Mouse (Mus musculus) gastrocnemius, postnatal 36 days (tissue): ENCODE measurements around the gene Slc6a4. TPM values are rescaled to one million over a fixed set of nuclear protein-coding genes. Genes with fewer than 3 reads are reported as not detected.
"Not testable (repeated sequence)": the region's sequence is repeated elsewhere in the genome, so short reads cannot be mapped to it uniquely, and the experiment has no call there.

Experiments used
- DNase-seq, 2 experiments: peaks; one replicate each; pipeline ENCODE4 v3.0.0; 2022
- intact Hi-C: fragments of 180-260 bp; cut with DNase I; formaldehyde crosslinking; loops from one replicate; pipeline ENCODE4 v1.15.1; 2025
- total RNA-seq, 2 experiments: library from RNA; stranded (reverse); gene quantifications; 2 replicates each; pipeline ENCODE4 v1.2.3; 2021

The Slc6a4 gene
- total RNA-seq, 2 experiments from 2014 or later: 0.15 to 0.31 TPM

GRCm38 (mm10) chr11:77010762-77011475, 12.5 kb downstream of the Slc6a4 start:
- no peak for DNase-seq
- intact Hi-C loops: no loop called here

GRCm38 (mm10) chr11:77018046-77018445, 19.6 kb downstream of the Slc6a4 start:
- intact Hi-C loops: no loop called here
- no peak for DNase-seq

DNA sequence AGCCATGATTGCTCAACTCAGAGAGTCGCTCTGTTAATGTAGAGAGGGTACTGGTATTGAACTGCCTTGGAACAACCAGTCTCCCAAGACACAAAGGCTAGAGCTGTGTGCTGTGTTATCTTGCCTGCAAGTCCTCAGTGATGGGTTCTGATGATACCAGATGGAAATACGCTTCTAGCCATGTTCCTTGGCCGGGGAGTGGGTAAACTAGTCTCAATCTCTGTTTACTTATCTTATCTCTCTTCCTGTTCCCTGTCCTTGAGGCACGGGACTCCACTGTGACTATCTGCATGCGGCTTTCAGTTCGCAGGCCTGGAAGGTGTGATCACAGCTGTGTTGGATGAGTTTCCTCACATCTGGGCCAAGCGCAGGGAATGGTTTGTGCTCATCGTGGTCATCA, 21.1 kb downstream of the Slc6a4 start:
- DNase-seq: no peak
- intact Hi-C loops: no loop called here

GRCm38 (mm10) chr11:77021749-77022396, 23.5 kb downstream of the Slc6a4 start:
- DNase-seq: no peak
- intact Hi-C loops: no loop called here

DNA sequence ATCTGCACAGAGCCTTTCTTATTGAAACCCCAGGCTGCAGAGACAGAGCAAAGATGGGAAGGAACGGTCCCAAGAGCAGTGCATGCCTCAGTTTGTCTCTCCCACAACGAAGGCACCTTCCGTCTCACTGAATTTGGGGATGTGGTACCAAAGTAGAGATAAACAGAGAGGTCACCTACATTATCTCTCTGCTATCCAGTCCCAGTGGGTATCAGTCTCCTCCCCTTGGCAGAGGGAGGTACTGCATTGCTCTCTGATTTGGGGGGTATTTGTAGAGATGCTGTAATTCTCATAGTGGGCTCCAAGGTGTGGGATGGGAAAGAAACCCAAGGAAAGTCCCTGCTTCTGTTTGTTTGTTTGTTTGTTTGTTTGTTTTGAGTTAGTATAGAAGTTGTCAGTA, 28.2 kb downstream of the Slc6a4 start:
- DNase-seq: no peak

GRCm38 (mm10) chr11:77028157-77028556, 29.8 kb downstream of the Slc6a4 start:
- intact Hi-C loops: no loop called here
- DNase-seq: no peak

More for the DNA sequence above, 28.2 kb downstream of the Slc6a4 start:
- intact Hi-C loops: no loop called here

GRCm38 (mm10) chr11:77031151-77031934, 32.9 kb downstream of the Slc6a4 start:
- intact Hi-C loops: no loop called here

DNA sequence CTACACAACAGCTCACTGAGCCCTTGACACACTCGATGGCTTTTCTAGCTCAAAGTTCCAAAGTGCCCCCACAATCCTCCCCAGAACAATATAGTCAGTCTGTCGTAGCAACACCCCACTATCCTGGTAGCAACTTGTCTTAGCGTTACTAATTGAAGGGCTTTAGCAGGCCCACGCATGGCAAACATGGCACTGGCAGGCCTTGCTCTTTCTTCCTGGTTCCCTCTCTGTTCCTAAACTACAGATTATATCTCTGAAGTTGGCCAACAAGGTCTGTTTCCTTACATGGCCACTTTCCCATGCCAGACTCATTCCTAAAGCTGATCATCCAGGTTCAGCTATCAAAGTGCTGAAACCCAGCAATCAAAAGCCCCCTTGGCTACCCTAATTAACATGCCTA, 43.5 kb downstream of the Slc6a4 start:
- DNase-seq: no peak
- intact Hi-C loops: no loop called here

More at GRCm38 (mm10) chr11:77031151-77031934, 32.9 kb downstream of the Slc6a4 start:
- no peak for DNase-seq

DNA sequence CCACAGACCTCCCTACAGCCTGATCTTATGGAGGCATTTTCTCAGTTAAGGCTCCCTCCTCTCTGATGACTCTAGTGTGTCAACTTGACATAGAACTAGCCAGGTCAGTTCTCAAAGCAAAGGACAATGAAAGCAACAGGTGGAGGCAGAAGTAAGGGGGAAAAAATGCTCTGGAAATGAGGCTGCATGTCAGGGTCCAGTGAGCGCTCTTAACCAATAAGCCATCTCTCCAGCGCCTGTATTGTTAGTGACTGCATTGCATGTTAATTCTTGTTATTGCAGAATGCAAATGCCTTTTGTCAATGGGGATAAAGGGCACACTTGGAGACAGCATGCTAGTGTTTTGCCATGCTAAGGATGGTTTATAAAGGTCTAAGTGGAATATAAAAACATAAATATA, 44.4 kb downstream of the Slc6a4 start:
- intact Hi-C loops: no loop called here
- DNase-seq: no peak

GRCm38 (mm10) chr11:77061951-77062350, 63.5 kb downstream of the Slc6a4 start:
- no peak for DNase-seq
- intact Hi-C loops: no loop called here

DNA sequence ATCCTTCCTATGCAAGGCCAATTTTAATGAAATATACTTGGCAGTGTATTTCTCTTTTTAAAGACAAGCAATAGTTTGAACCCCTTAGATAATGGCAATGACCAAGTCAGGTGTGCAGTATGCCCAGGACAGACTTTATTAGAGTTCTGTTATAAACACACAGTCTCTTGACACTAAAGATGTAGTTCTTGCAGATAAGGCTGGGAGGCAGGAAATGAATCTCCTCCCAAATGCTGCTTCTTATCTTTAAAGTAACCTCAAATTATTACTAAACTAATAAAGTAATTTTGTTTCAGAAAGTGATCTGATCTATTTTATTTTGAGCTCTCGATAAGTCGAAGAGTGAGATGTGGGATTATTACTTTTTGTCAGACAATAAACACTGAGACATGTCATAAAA, 65.0 kb downstream of the Slc6a4 start:
- intact Hi-C loops: no loop called here
- DNase-seq: no peak

DNA sequence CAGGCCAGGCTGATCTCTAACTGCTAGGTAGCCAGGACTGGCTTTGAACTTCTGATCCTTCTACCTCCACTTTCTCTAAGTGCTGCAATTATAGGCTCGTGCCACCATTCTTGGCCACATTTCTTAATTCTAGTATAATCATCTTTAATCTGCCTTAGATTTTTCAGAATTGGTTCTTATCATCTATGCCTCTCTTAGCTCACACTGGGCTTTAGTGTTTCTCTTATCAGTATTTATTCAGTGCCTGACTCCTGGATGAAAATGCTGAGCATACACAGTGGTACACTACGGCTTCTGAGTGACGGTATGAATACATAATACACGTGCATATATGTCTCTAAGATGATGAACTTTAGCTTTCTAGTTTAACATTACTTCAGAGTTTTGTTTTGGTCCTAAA, 70.4 kb downstream of the Slc6a4 start:
- intact Hi-C loops: no loop called here
- DNase-seq: no peak

DNA sequence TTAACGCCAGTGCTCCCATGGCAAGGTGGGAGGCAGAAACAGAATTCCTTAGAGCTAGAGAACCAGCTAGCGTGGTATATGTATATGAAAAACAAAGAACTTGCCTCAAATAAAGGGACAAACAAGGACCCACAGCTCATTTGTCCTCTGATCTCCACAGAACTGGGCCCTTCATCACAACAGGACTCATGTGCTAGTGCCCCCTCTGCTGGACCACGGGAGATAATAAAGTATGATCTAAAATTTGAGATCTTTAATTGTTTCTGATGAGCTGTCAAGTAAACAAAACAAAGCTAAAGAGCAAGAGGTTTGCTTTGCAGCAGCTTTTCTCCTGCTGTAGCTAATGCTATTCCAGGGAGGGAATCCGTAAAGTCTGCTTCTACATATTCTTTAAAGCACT, 72.3 kb downstream of the Slc6a4 start:
- no peak for DNase-seq
- intact Hi-C loops: no loop called here

- DNase-seq, intact Hi-C loops: not testable (repeated sequence)
Observed at GRCm38 (mm10) chr11:77077331-77077730, 78.9 kb downstream of the Slc6a4 start.

DNA sequence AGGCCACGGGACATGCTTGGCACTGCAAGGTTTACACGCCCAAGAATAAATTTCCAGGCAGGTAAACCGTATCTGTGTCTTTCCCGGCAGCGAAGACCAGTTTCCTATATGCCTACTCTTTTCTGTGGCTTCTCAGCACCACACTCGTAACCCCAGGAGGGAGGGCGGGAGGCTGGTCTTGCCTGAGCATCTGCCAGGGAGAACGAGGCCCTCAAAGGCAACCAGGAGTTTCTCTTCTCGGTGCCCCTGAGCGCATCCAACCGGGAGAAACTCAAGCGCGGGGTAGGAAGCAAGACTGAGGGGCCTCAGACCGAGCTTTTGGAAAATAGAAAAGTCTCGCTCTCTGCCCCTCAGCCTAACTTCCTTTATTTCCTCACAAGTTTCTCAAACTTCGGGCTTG, 79.4 kb downstream of the Slc6a4 start:
- intact Hi-C loops: no loop called here
- peak in 1 of 2 experiments; percentile 16 for DNase-seq

DNA sequence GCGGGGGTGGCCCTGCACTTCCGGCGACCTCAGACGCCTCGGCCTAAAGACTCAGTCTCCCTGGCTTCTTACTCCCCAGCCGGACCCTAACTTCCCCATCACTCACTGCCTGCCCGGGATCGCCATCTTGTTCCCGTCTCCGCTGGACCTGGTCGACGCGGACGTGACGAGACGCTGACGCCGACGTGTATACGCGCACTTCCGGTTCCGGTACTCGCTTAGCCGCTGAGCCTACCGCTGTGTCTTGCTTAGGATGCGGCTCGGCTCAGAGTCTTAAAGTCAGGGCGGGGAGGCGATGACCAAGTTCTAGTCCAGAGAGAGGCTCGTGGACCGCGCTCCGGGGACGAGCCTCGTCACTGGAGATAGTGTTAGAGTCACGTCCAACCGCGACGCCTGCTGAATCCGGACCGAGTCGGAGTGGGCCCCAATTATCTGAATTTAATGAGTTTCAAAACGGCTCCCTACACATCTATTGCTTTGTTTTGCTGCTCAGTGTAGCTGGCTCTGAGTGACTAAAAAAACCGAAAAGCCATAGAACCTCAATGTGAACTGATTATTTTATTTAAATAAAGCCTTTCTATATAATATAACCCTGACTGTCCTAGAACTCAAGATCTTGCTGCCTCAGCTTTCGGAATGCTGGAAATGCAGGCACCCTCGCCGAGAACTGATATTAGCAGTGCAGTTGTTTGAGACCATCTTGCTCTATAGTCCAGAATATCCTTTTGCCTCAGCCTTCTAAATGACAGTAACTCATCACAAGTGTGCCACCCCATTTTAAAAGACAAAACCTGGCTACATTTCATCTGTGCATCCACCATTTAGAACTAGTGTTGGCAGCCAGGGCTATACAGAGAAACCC, 80.1 kb downstream of the Slc6a4 start, which contains the start of gene Nsrp1:
Gene Nsrp1, minus strand, starts transcription at position 163 of the 862 bp plus-strand sequence.
- intact Hi-C loops: no loop called here
- DNase-seq: peak; percentile 83 to 84

GRCm38 (mm10) chr11:77079361-77079760, 81.0 kb downstream of the Slc6a4 start:
- no peak for DNase-seq
- intact Hi-C loops: no loop called here
